ENCODE assay signal across 11 mouse cellular contexts in genomic region chr5:140612191-140612590, GRCm38 (mm10). TPM values are rescaled to one million over a fixed set of nuclear protein-coding genes. Genes with fewer than 3 reads are reported as not detected.
DNase-seq lines count a peak whose midpoint lies in the region; ATAC-seq and TF ChIP-seq lines count a peak whose summit lies in the region.
"Had no signal": no experiment of that assay in that cellular context is flagged by ENCODE, and none has a peak within 500 bp of the region (broad histone marks: within the 10 kb centered on the region; RNA-seq: fewer than 3 reads in every experiment).

No protein-coding gene starts in this region.

- H3K4me1 ChIP-seq in heart, embryonic 15.5 days (replicated peaks) = peaks cover 50% of the 10 kb centered on the region
- peaks cover 9% of the 10 kb centered on the region; the same call in 1 of the 2 replicates for H3K4me1 ChIP-seq in bone marrow, adult 2 months (ENCODE audit: control insufficient read depth, insufficient read depth, low read length)
- H3K4me1 ChIP-seq in hindbrain, embryonic 13.5 days (replicated peaks) = peaks cover 76% of the 10 kb centered on the region
- peaks cover 51% of the 10 kb centered on the region for H3K4me1 ChIP-seq in midbrain, embryonic 15.5 days

- no peak overlapping the region for H3K9ac ChIP-seq in heart, embryonic 15.5 days
- H3K9ac ChIP-seq in hindbrain, embryonic 13.5 days = peak overlapping the region; percentile 83
- H3K9ac ChIP-seq in midbrain, embryonic 15.5 days = no peak overlapping the region
- H3K9ac ChIP-seq: liver, embryonic 14.5 days had no signal

- TF ChIP-seq CTCF in bone marrow, adult 2 months (IDR thresholded peaks at IDR 0.05; ENCODE audit: control insufficient read depth, insufficient read depth, low read length) = no peak

- peak overlapping the region; percentile 87 for H3K4me2 ChIP-seq in heart, embryonic 15.5 days
- peak overlapping the region; percentile 86 for H3K4me2 ChIP-seq in hindbrain, embryonic 13.5 days
- peak overlapping the region; percentile 89 for H3K4me2 ChIP-seq in midbrain, embryonic 15.5 days

- DNase-seq in heart, adult 9 months (ENCODE audit: low spot score in 2 of 2) = no peak
- DNase-seq in left cerebral cortex, postnatal 4 days = no peak
- DNase-seq in cerebellum, postnatal 14 days = no peak
- no peak for DNase-seq in kidney, adult 11 months
- DNase-seq: adrenal gland, postnatal 10 days had no signal

- 0 out of 2 replicates have a peak overlapping the region, but pooled peaks have one; percentile 86 for H3K27ac ChIP-seq in heart, embryonic 15.5 days
- H3K27ac ChIP-seq in bone marrow, adult 2 months (ENCODE audit: control insufficient read depth, insufficient read depth, low read depth, low read length, poor library complexity) = no peak overlapping the region
- H3K27ac ChIP-seq in hindbrain, embryonic 13.5 days = peak overlapping the region; percentile 92
- H3K27ac ChIP-seq in midbrain, embryonic 15.5 days = no peak overlapping the region
- H3K27ac ChIP-seq: liver, embryonic 14.5 days had no signal

- intact Hi-C loops in left cerebral cortex, postnatal 4 days (cut with DNase I) = no loop called here

- ATAC-seq in heart, embryonic 15.5 days (replicated peaks; ENCODE audit: insufficient number of reproducible peaks, insufficient read depth, low FRiP score, low read depth) = no peak
- ATAC-seq in hindbrain, embryonic 13.5 days (ENCODE audit: low FRiP score) = no peak
- ATAC-seq in midbrain, embryonic 15.5 days (replicated peaks) = no peak

- peaks cover 34% of the 10 kb centered on the region for H3K27me3 ChIP-seq in heart, embryonic 15.5 days
- peaks cover 29% of the 10 kb centered on the region for H3K27me3 ChIP-seq in hindbrain, embryonic 13.5 days
- no peaks in the 10 kb centered on the region; the same call in 1 of the 2 replicates for H3K27me3 ChIP-seq in midbrain, embryonic 15.5 days (replicated peaks)

- 0 out of 2 replicates have a peak, but pooled peaks have one; percentile 30 for TF ChIP-seq POLR2A in bone marrow, adult 2 months (IDR thresholded peaks at IDR 0.05; ENCODE audit: borderline replicate concordance, control insufficient read depth, low read depth, low read length)

- no peaks in the 10 kb centered on the region for H3K9me3 ChIP-seq in heart, embryonic 15.5 days (replicated peaks)
- no peaks in the 10 kb centered on the region for H3K9me3 ChIP-seq in hindbrain, embryonic 13.5 days
- no peaks in the 10 kb centered on the region for H3K9me3 ChIP-seq in midbrain, embryonic 15.5 days

- H3K36me3 ChIP-seq in heart, embryonic 15.5 days = 0 out of 2 replicates have a peak, but pooled peaks cover 6% of the 10 kb centered on the region
- peaks cover 18% of the 10 kb centered on the region for H3K36me3 ChIP-seq in hindbrain, embryonic 13.5 days
- no peaks in the 10 kb centered on the region for H3K36me3 ChIP-seq in midbrain, embryonic 15.5 days (replicated peaks)

- H3K4me3 ChIP-seq in heart, embryonic 15.5 days = peak overlapping the region; percentile 54; the same call in 1 of the 2 replicates
- H3K4me3 ChIP-seq in bone marrow, adult 2 months (replicated peaks; ENCODE audit: control insufficient read depth, low read depth, low read length) = no peak overlapping the region
- H3K4me3 ChIP-seq in hindbrain, embryonic 13.5 days = peak overlapping the region; percentile 55
- no peak overlapping the region for H3K4me3 ChIP-seq in midbrain, embryonic 15.5 days

- WGBS in heart, embryonic 15.5 days = 78% methylated on average over 18 of the region's 18 CpGs
- 94% methylated on average over 18 of the region's 18 CpGs for WGBS in bone marrow, adult 2 months
- WGBS in hindbrain, embryonic 13.5 days = 23% methylated on average over 18 of the region's 18 CpGs
- 19% methylated on average over 18 of the region's 18 CpGs for WGBS in midbrain, embryonic 15.5 days

RNA-seq across cellular contexts. Expression of gene Lfng, which starts 5.1 kb away (rescaled TPM):
- 5.0 and 7.9 TPM in 2 replicates for polyA plus RNA-seq in heart, embryonic 15.5 days (2015; fragmentation: Nextera tagmentation; extraction: Ambion mirVana)
- 25.9 and 26.5 TPM in 2 replicates for polyA plus RNA-seq in bone marrow, adult 2 months (2011; ENCODE audit: insufficient read depth, insufficient read length, low replicate concordance, missing spikeins)
- 22.9 and 27.1 TPM in 2 replicates for polyA plus RNA-seq in hindbrain, embryonic 13.5 days (2015; fragmentation: Nextera tagmentation; extraction: Ambion mirVana)
- polyA plus RNA-seq in midbrain, embryonic 15.5 days (2015; fragmentation: Nextera tagmentation; extraction: Ambion mirVana) = 20.4 and 21.8 TPM in 2 replicates
- 10 to 100 TPM; 19.7 to 20.7 TPM for total RNA-seq in left cerebral cortex, postnatal 4 days (2021)

RNA-seq across cellular contexts. Expression of gene Ttyh3, which starts 36.6 kb away (rescaled TPM):
- polyA plus RNA-seq in heart, embryonic 15.5 days (2015; fragmentation: Nextera tagmentation; extraction: Ambion mirVana) = 20.3 and 28.9 TPM in 2 replicates
- polyA plus RNA-seq in bone marrow, adult 2 months (2011; ENCODE audit: insufficient read depth, insufficient read length, low replicate concordance, missing spikeins) = 20.1 and 34.8 TPM in 2 replicates
- polyA plus RNA-seq in hindbrain, embryonic 13.5 days (2015; fragmentation: Nextera tagmentation; extraction: Ambion mirVana) = 65.3 and 67.4 TPM in 2 replicates
- polyA plus RNA-seq in midbrain, embryonic 15.5 days (2015; fragmentation: Nextera tagmentation; extraction: Ambion mirVana) = 80.3 and 84.2 TPM in 2 replicates
- total RNA-seq in left cerebral cortex, postnatal 4 days (2021) = 100 to 1,000 TPM; 382 to 395 TPM

RNA-seq across cellular contexts. Expression of gene Grifin, which starts 47.3 kb away (rescaled TPM):
- 1.1 TPM in 1 of 2 replicates, not detected in the other for polyA plus RNA-seq in heart, embryonic 15.5 days (2015; fragmentation: Nextera tagmentation; extraction: Ambion mirVana)
- not detected in 2 replicates for polyA plus RNA-seq in bone marrow, adult 2 months (2011; ENCODE audit: insufficient read depth, insufficient read length, low replicate concordance, missing spikeins)
- polyA plus RNA-seq in hindbrain, embryonic 13.5 days (2015; fragmentation: Nextera tagmentation; extraction: Ambion mirVana) = not detected in 2 replicates
- 0.41 TPM in 1 of 2 replicates, not detected in the other for polyA plus RNA-seq in midbrain, embryonic 15.5 days (2015; fragmentation: Nextera tagmentation; extraction: Ambion mirVana)
- not detected for total RNA-seq in left cerebral cortex, postnatal 4 days (2021)
- total RNA-seq: adrenal gland, postnatal 10 days; hematopoietic stem cell, adult 5-6 weeks had no signal

Comparison
In these comparisons a context has a peak if more than half of its experiments do, and no peak if none do; other contexts are left out.
1. H3K27ac ChIP-seq: peak in heart, embryonic 15.5 days (single experiment) and hindbrain, embryonic 13.5 days (single experiment); none in bone marrow, adult 2 months (single experiment) and midbrain, embryonic 15.5 days (single experiment).
2. H3K4me3 ChIP-seq: peak in heart, embryonic 15.5 days (single experiment) and hindbrain, embryonic 13.5 days (single experiment); none in bone marrow, adult 2 months (single experiment) and midbrain, embryonic 15.5 days (single experiment).
3. Peak in every context shown above with its lines, with median percentiles within 50 percentile points of each other: H3K4me2 ChIP-seq.